Mouse (Mus musculus) heart, embryonic 14.5 days (tissue): Measurements from ENCODE around the gene Klhl28. TPM values are rescaled to one million over a fixed set of nuclear protein-coding genes. Genes with fewer than 3 reads are reported as not detected.

Experiments
- ATAC-seq: fragments of 200-750 bp; cut with Nextera tagmentation; 2 replicates; pipeline ENCODE4 v1.8.0; 2017; ENCODE audit warnings: low read depth, moderate TSS enrichment; ENCODE audit not compliant: insufficient number of reproducible peaks, insufficient read depth, low FRiP score
- H3K27ac ChIP-seq, 2 experiments: fragments of 200-500 bp in 1 of 2; fragments of 300-500 bp in 1 of 2; sonication (generic) in 1 of 2; replicated peaks in 1 of 2; 2 replicates each; pipeline ENCODE4 v1.5.1; 2012 to 2014; ENCODE audit warnings: low read depth in 2 of 2, low read length in 2 of 2, control low read depth in 1 of 2, mild to moderate bottlenecking in 1 of 2, mixed read lengths in 1 of 2; ENCODE audit not compliant: control insufficient read depth in 1 of 2, insufficient read depth in 1 of 2
- H3K27me3 ChIP-seq: fragments of 300-500 bp; sonication (generic); 2 replicates; pipeline ENCODE4 v1.6.1; 2014; ENCODE audit warnings: mild to moderate bottlenecking, low read length, control low read depth; ENCODE audit not compliant: control insufficient read depth, insufficient read depth
- H3K36me3 ChIP-seq: fragments of 300-500 bp; sonication (generic); 2 replicates; pipeline ENCODE4 v1.6.1; 2014; ENCODE audit warnings: mild to moderate bottlenecking, control low read depth, low read length, mixed read lengths; ENCODE audit not compliant: control insufficient read depth, insufficient read depth
- H3K4me1 ChIP-seq, 2 experiments: fragments of 200-500 bp in 1 of 2; fragments of 300-500 bp in 1 of 2; sonication (generic) in 1 of 2; 2 replicates each; pipeline ENCODE4 v1.6.1; 2012 to 2014; ENCODE audit warnings: low read length in 2 of 2, control low read depth in 1 of 2, mixed read lengths in 1 of 2; ENCODE audit not compliant: control insufficient read depth in 2 of 2, insufficient read depth in 2 of 2
- H3K4me2 ChIP-seq: fragments of 300-500 bp; sonication (generic); 2 replicates; pipeline ENCODE4 v1.6.1; 2014; ENCODE audit warnings: mild to moderate bottlenecking, low read length
- H3K4me3 ChIP-seq, 2 experiments: fragments of 200-500 bp in 1 of 2; fragments of 300-500 bp in 1 of 2; sonication (generic) in 1 of 2; 2 replicates each; pipeline ENCODE4 v1.5.1; 2012 to 2014; ENCODE audit warnings: low read length in 2 of 2, mild to moderate bottlenecking in 2 of 2, control low read depth in 1 of 2, low read depth in 1 of 2, moderate library complexity in 1 of 2; ENCODE audit not compliant: control insufficient read depth in 1 of 2, insufficient read depth in 1 of 2
- H3K9ac ChIP-seq: fragments of 300-500 bp; sonication (generic); 2 replicates; pipeline ENCODE4 v1.6.1; 2014; ENCODE audit warnings: mild to moderate bottlenecking, low read length
- H3K9me3 ChIP-seq: fragments of 300-500 bp; sonication (generic); 2 replicates; pipeline ENCODE4 v1.6.1; 2016; ENCODE audit warnings: low read length, control low read depth; ENCODE audit not compliant: control insufficient read depth
- WGBS: fragments of 180-500 bp; shearing (Covaris S2); extraction: QIAGEN DNeasy Blood & Tissue Kit; methylation state at CpG from one replicate; pipeline ENCODE4 v1.1.7; 2014; 5-methylcytosine and 5-hydroxymethylcytosine counted together
- polyA plus RNA-seq: library from polyadenylated mRNA; unstranded; fragments of >200 nt; fragmentation: Nextera tagmentation; extraction: Ambion mirVana; gene quantifications from 2 replicates; pipeline ENCODE4 v1.2.1, GENCODE M21; 2014

Klhl28 gene
- polyA plus RNA-seq, 1 experiment from 2014 or later, result 13.1 TPM

DNA sequence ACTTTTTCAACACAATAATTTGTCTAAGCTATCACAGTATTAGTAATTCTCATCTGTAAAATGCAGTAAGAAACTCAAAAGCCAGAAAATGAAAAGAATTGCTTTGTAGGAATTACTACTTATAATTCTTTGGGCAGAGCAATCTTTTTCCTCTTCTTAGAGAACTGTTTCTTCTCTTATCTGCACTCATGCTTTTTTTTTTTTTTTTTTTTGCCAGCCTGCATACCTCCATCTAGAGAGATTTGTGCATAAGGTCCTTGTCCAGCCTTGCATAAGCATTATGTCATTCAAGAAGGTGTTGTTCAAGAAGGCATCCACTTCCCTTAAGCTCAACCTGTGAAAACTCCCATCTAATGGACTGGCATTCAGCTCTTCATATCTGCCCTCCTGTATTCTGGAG is 48.6 kb downstream of the Klhl28 start:
- Histone ChIP-seq H3K27ac (no peak overlapping the region), H3K27me3 (no peaks in the 10 kb centered on the region), H3K4me3 (no peak overlapping the region), H3K4me1 (no peaks in the 10 kb centered on the region), H3K9me3 (no peaks in the 10 kb centered on the region), H3K4me2 (no peak overlapping the region), H3K9ac (no peak overlapping the region), H3K36me3 (peaks cover 6% of the 10 kb centered on the region; the same call in 1 of the 2 replicates)
- no peak for ATAC-seq

DNA sequence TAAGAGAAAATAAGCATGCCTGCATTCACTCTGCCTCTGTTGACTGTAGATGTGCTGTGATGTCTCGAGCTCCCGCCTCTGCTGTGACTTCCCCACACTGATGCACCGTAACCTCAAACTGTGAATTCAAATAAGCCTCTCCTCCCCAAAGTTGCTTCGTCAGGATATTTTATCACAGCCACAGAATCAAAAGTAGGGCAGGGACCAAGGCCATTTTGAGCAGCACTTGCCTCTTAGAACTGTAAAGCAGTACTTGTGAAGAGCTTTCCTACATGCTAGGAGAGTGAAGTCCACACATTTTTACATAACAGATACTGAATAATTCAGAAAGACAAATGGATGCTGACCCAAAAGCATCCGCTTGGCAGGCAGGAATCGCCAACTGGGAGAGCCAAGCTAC is 52.3 kb downstream of the Klhl28 start:
- ATAC-seq, result no peak
- Histone ChIP-seq H3K36me3 (no peaks in the 10 kb centered on the region), H3K4me1 (no peaks in the 10 kb centered on the region), H3K9ac (no peak overlapping the region), H3K4me2 (no peak overlapping the region), H3K4me3 (no peak overlapping the region), H3K27me3 (no peaks in the 10 kb centered on the region), H3K9me3 (no peaks in the 10 kb centered on the region), H3K27ac (no peak overlapping the region)
- WGBS, result 57% methylated on average over 6 of the region's 6 CpGs

DNA sequence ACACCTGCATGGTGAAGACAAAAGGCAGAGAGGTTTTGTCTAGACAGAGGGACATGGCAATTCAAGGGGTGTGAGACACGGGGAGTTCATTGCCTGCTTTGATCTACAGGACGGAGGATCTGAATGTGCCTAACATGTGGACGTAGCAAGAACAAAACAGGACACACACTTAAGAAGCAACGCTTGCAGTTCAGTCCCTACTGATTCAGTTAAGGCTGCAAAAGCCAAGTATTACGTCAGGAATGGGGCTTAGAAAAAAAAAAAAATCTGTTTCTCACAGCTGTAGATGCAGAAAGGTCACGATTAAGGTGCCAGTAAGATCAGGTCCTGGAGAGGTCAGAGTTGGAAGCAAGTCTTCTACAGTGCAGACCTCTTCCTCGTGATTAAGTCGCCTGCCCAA is 62.1 kb downstream of the Klhl28 start:
- Histone ChIP-seq H3K4me3 (no peak overlapping the region), H3K9ac (no peak overlapping the region), H3K27ac (no peak overlapping the region), H3K27me3 (no peaks in the 10 kb centered on the region), H3K4me1 (no peaks in the 10 kb centered on the region; a peak in 2 of 4 replicates), H3K9me3 (no peaks in the 10 kb centered on the region), H3K36me3 (no peaks in the 10 kb centered on the region), H3K4me2 (no peak overlapping the region)
- WGBS, result 65% methylated on average over 8 of the region's 8 CpGs
- no peak for ATAC-seq

- 33% methylated on average over 8 of the region's 8 CpGs for WGBS
- no peaks in the 10 kb centered on the region for H3K27me3 ChIP-seq
- H3K27ac ChIP-seq, result 0 out of 4 replicates have a peak overlapping the region, but pooled peaks have one; percentile 2 to 14
- 0 out of 2 replicates have a peak overlapping the region, but pooled peaks have one; percentile 16 for H3K4me2 ChIP-seq
- no peaks in the 10 kb centered on the region for H3K9me3 ChIP-seq
- H3K9ac ChIP-seq, result no peak overlapping the region
- H3K4me3 ChIP-seq, result no peak overlapping the region
- H3K36me3 ChIP-seq, result no peaks in the 10 kb centered on the region
- ATAC-seq, result no peak
- no peaks in the 10 kb centered on the region; a peak in 2 of 4 replicates for H3K4me1 ChIP-seq
Measured at GRCm38 (mm10) chr12:64902506-64902905, 62.8 kb downstream of the Klhl28 start.

DNA sequence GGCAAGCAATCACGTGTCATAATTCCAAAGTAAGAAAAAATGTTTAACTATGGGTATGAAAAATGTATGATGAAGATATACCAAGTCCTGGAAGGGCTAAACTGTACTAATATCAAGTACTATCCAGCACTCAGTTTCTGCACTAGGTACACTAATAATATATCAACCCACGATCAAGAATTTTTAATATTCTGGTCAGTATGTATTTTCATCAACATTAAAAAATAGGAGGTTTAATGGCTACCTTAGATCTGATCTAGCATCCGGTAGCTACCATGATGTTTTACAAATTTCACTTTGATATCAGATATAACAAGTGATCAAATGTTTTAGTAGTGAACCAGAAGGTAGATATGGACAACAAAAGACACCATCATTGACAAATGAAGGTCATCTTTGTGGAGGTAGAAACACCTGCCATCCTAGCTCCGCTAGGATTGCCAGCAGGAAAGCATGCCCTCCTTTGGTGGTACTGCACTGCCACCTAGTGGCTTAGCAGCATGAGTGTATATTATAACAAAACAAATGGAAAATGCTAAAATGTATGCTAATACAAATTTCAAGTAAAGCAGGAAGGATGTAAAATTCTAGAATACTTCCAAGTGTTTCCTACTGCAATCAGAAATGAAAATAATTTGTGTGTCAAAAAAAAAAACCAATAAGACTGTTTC is 68.1 kb downstream of the Klhl28 start:
- H3K27ac ChIP-seq, result no peak overlapping the region
- ATAC-seq, result no peak
- 33% methylated on average over 4 of the region's 4 CpGs for WGBS
- no peak overlapping the region for H3K4me3 ChIP-seq
- H3K4me2 ChIP-seq, result no peak overlapping the region
- H3K36me3 ChIP-seq, result no peaks in the 10 kb centered on the region
- H3K9me3 ChIP-seq, result no peaks in the 10 kb centered on the region
- H3K4me1 ChIP-seq, result no peaks in the 10 kb centered on the region
- H3K9ac ChIP-seq, result no peak overlapping the region
- no peaks in the 10 kb centered on the region for H3K27me3 ChIP-seq

Other genes starting within 250 kb of the Klhl28 start
- gene Gm527, start 47.6 kb downstream of the Klhl28 start, polyA plus RNA-seq, result 2.6 and 4.0 TPM in 2 replicates
- gene Togaram1, start 270 bp upstream of the Klhl28 start, polyA plus RNA-seq, result 17.9 and 21.5 TPM in 2 replicates
- 32.9 and 34.4 TPM in 2 replicates for gene Prpf39, start 70.8 kb upstream of the Klhl28 start, polyA plus RNA-seq
- 492 and 495 TPM in 2 replicates for gene Fkbp3, start 108.5 kb upstream of the Klhl28 start, polyA plus RNA-seq
- gene Fancm, start 110.1 kb upstream of the Klhl28 start, polyA plus RNA-seq, result 9.3 and 9.4 TPM in 2 replicates
- 30.4 and 34.3 TPM in 2 replicates for gene Mis18bp1, start 207.1 kb upstream of the Klhl28 start, polyA plus RNA-seq